Mouse (Mus musculus): ENCODE measurements around the gene Hivep3.

Hivep3 gene

DNA sequence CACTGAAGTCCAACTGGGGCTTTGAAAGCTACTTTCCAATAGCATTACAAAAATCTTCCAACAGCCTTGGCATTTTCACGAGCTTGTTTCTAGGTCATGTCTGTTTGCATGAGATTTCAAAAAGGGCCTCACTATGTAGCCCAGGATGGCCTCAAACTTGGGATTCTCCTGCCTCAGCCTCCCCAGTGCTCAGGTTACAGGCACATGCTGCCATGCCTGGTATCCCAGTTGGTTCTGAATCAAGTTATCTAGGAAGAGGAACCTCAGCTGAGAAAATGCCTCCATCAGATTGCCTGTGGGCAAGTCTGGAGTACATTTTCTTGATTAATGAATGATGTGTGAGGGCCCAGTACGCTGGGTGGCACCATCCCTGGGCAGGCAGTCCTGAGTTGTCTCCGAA, 324.6 kb downstream of the Hivep3 start:
- in situ Hi-C loops (cut with MboI), result no loop called here

GRCm38 (mm10) chr4:120058794-120059193, 325.2 kb downstream of the Hivep3 start:
- in situ Hi-C loops (cut with MboI), result no loop called here

- in situ Hi-C loops (cut with MboI), result no loop called here
Observed at GRCm38 (mm10) chr4:120061727-120062126, 328.1 kb downstream of the Hivep3 start.

GRCm38 (mm10) chr4:120062198-120062597, 328.6 kb downstream of the Hivep3 start:
- in situ Hi-C loops (cut with MboI), result no loop called here

- in situ Hi-C loops (cut with MboI), result no loop called here
Observed at GRCm38 (mm10) chr4:120062754-120063153, 329.2 kb downstream of the Hivep3 start.

- in situ Hi-C loops (cut with MboI), result no loop called here
Observed at GRCm38 (mm10) chr4:120063353-120064124, 330.0 kb downstream of the Hivep3 start.

GRCm38 (mm10) chr4:120064696-120065095, 331.1 kb downstream of the Hivep3 start, which contains the start of gene AL607142.1:
AL607142.1 (plus strand) TSS chr4:120064996.
- in situ Hi-C loops (cut with MboI), result no loop called here

GRCm38 (mm10) chr4:120066841-120067591, 333.4 kb downstream of the Hivep3 start:
- in situ Hi-C loops (cut with MboI), result no loop called here

GRCm38 (mm10) chr4:120067592-120068235, 334.1 kb downstream of the Hivep3 start:
- in situ Hi-C loops (cut with MboI), result no loop called here

DNA sequence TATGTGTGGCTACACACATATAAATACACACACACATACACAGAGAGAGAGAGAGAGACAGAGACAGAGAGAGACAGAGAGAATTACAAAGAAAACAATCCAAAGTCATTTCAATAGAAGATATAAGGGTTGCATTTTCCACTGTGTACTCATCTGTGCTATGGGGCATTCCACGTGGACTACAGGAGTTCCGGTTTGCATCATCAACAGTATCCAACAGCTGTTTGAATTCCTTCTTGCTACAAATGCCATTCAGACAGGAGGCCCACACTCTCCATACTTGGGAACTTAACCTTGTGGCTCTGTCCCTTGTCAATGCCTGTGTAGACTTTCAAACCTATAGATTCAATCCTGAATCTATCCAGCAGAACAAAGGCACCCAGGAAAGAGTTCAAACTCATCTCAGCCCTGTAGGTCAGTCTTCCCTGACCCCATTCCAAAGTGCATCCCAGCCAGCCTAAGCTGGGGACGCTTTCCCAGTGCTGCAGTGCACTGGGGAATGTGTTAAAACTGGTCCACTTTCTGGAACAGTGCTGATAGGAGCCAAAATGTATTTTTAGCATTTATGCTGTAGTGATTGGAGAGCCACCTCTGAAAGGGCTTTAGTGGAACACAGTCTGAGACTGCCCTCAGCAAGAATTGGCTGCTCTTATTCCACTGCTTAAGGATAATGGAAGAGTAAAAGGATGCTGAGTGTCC, 335.4 kb downstream of the Hivep3 start:
- in situ Hi-C loops (cut with MboI), result no loop called here

DNA sequence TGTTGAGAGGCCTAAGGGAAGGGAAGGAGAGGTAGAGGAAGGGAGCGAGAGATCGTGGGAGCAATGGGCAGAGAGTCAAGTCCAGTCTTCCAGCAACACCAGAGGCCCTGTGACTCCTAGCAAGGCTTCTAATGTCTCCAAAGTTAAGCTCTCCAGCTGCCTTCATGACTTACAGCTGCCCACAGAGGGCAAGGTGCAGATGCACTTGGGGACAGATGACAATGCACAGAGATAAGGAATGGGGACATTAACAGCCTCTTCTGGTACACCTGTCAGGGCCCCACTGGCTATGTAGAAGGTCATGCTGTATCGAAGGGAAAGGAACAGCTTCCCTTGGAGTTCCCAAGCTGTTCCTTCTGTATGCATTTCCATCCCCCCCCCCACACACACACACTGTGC, 336.0 kb downstream of the Hivep3 start:
- in situ Hi-C loops (cut with MboI), result no loop called here

- in situ Hi-C loops (cut with MboI), result no loop called here
Observed at GRCm38 (mm10) chr4:120071411-120071810, 337.8 kb downstream of the Hivep3 start.

- in situ Hi-C loops (cut with MboI), result no loop called here
Observed at GRCm38 (mm10) chr4:120071842-120072507, 338.4 kb downstream of the Hivep3 start.

GRCm38 (mm10) chr4:120074061-120074460, 340.5 kb downstream of the Hivep3 start:
- in situ Hi-C loops (cut with MboI), result no loop called here

DNA sequence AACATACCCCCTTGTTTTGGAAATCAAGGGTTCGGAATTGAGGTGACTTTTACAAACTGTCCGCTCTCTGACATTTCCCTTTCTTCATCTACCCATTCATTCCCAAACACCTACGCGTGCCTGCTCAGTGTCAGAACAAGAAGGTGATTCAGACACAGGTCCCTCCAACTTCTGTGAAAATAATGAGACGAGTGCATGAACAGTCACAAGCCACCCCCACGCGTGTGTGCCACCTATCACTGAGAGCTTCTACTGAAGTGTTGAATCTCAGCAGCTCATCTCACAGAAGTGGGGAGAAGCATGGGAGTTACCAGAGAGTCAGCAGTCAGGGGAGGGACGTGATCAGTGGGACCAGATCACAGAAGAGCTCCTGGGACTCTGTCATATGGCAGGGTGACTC, 343.7 kb downstream of the Hivep3 start:
- in situ Hi-C loops (cut with MboI), result no loop called here

DNA sequence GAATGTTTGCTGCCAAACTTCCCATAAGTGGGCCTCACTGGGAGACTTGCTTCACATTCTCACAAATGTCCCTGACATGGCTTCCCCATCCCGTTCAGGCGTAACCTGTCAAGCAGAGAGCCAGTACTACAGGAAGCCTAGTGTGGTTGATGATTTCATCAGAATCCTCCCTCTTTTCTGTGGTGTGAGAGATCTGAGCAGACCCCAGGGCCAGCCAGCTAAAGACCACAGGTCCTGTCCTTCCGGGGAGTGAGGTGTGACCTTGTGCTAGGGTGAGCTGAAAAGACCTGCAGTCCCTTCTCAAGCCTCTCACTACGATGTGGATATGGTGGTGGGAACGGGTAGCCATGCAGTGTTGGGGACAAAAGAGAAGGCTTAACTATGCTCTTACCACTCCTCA, 348.9 kb downstream of the Hivep3 start:
- in situ Hi-C loops (cut with MboI), result no loop called here

- in situ Hi-C loops (cut with MboI), result no loop called here
Observed at GRCm38 (mm10) chr4:120083700-120084099, 350.1 kb downstream of the Hivep3 start.

- in situ Hi-C loops (cut with MboI), result no loop called here
Observed at GRCm38 (mm10) chr4:120089536-120089935, 356.0 kb downstream of the Hivep3 start.

DNA sequence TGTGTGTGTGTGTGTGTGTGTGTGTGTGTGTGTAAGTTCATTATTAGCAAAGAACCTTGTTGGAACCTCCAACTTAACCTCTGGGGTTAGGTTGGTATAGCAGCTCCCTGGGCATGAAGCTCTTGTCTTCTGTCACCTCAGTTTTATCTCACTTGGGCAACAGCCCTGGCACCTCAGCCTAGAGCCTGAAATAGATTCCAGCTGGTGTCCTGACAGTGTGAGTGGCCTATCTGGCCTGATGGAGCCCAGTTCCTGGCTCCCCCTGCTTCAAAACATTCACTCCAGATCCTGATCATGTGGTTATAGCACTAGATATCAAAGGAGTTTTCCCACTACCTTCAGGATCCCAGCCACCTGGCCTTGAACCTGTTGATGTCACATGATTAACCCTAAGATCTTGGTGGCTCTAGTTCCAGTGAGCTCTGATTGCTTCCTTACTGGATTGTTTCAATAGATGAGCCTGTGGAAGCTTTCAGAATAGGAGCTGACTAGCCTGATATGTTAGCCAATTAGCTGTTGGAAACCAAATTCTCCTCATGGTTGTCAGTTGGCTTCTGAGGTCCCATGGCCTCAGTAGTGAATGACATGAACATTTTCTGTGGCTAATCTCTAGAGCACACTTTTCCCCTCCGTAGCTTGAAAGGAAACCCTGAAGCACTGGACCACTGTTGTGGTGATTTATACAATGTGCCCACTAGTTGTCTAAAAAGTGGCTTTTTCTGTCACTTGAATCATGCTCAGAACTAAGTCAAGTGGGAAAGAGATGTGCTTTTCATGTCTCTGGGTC, 358.6 kb downstream of the Hivep3 start:
- in situ Hi-C loops (cut with MboI), result no loop called here

DNA sequence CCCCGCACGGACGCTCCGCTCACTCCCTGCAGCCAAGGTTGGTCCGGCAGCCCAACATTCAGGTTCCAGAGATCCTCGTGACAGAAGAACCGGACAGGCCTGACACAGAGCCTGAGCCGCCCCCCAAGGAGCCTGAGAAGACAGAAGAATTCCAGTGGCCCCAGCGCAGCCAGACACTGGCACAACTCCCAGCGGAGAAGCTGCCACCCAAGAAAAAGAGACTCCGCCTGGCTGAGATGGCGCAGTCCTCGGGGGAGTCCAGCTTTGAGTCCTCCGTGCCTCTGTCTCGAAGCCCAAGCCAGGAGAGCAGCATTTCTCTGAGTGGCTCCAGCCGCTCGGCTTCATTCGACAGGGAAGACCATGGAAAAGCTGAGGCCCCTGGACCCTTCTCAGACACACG, 363.4 kb downstream of the Hivep3 start:
- in situ Hi-C loops (cut with MboI), result no loop called here

DNA sequence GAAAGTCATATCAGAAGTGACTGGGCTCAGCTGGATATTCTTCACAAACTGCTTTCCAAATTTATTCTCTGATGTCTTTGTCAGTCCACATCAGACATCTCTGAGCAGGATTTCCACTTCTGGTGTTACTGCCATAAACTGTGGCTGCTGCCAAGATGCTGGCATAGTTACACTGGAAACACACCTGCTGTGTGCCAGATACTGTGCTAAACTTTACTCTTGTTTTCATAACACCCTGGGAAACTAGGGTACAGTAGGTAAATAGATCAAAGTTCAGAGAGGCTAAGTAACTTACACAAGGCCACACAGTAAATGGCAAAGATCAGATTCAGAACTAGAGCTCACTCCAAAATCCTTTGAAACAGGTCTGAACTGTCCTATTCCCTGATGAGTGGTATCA, 367.6 kb downstream of the Hivep3 start:
- in situ Hi-C loops (cut with MboI), result loop anchor here (25.0 kb wide), 1 partner anchor 189 kb away; no protein-coding TSS in a partner anchor
